Mouse (Mus musculus): Measurements from ENCODE around the gene Tnrc18. TPM values are rescaled to one million over a fixed set of nuclear protein-coding genes. Genes with fewer than 3 reads are reported as not detected.

Gene Tnrc18
- polyA plus RNA-seq, 1 experiment from 2014 or later = 61.2 TPM

- 0 out of 2 replicates have a peak, but pooled peaks cover 5% of the 10 kb centered on the region for H3K4me1 ChIP-seq (replicated peaks)
- WGBS = 81% methylated on average over 6 of the region's 6 CpGs
- H3K27me3 ChIP-seq = no peaks in the 10 kb centered on the region
- ATAC-seq (ENCODE audit: insufficient number of reproducible peaks, insufficient read depth, low FRiP score, low TSS enrichment, low read depth) = no peak
- no peak overlapping the region for H3K4me3 ChIP-seq (replicated peaks)
- H3K36me3 ChIP-seq = peaks cover 18% of the 10 kb centered on the region
- H3K4me2 ChIP-seq = no peak overlapping the region
- H3K9me3 ChIP-seq = 0 out of 2 replicates have a peak, but pooled peaks cover 6% of the 10 kb centered on the region
- no peak overlapping the region for H3K27ac ChIP-seq
- H3K9ac ChIP-seq (replicated peaks) = no peak overlapping the region
Observed at GRCm38 (mm10) chr5:142716056-142716455, 101.4 kb downstream of the Tnrc18 start.

- 84% methylated on average over 9 of the region's 9 CpGs for WGBS
- Histone ChIP-seq H3K27me3 (no peaks in the 10 kb centered on the region), H3K4me3 (replicated peaks) (no peak overlapping the region), H3K4me1 (replicated peaks) (0 out of 2 replicates have a peak, but pooled peaks cover 5% of the 10 kb centered on the region), H3K9me3 (0 out of 2 replicates have a peak, but pooled peaks cover 6% of the 10 kb centered on the region), H3K27ac (no peak overlapping the region), H3K4me2 (no peak overlapping the region), H3K36me3 (peaks cover 18% of the 10 kb centered on the region), H3K9ac (replicated peaks) (no peak overlapping the region)
- no peak for ATAC-seq (ENCODE audit: insufficient number of reproducible peaks, insufficient read depth, low FRiP score, low TSS enrichment, low read depth)
Observed at GRCm38 (mm10) chr5:142715059-142715458, 102.4 kb downstream of the Tnrc18 start.

- Histone ChIP-seq H3K9me3 (0 out of 2 replicates have a peak, but pooled peaks cover 6% of the 10 kb centered on the region), H3K9ac (replicated peaks) (no peak overlapping the region), H3K36me3 (peaks cover 18% of the 10 kb centered on the region), H3K4me3 (replicated peaks) (no peak overlapping the region), H3K27me3 (no peaks in the 10 kb centered on the region), H3K4me1 (replicated peaks) (0 out of 2 replicates have a peak, but pooled peaks cover 5% of the 10 kb centered on the region), H3K4me2 (no peak overlapping the region), H3K27ac (no peak overlapping the region)
- 85% methylated on average over 10 of the region's 10 CpGs for WGBS
- ATAC-seq (ENCODE audit: insufficient number of reproducible peaks, insufficient read depth, low FRiP score, low TSS enrichment, low read depth) = no peak
Observed at GRCm38 (mm10) chr5:142713966-142714365, 103.5 kb downstream of the Tnrc18 start.

- Histone ChIP-seq H3K9ac (replicated peaks) (no peak overlapping the region), H3K4me1 (replicated peaks) (no peaks in the 10 kb centered on the region), H3K9me3 (0 out of 2 replicates have a peak, but pooled peaks cover 6% of the 10 kb centered on the region), H3K27ac (no peak overlapping the region), H3K4me2 (no peak overlapping the region), H3K36me3 (peaks cover 18% of the 10 kb centered on the region), H3K4me3 (replicated peaks) (no peak overlapping the region), H3K27me3 (no peaks in the 10 kb centered on the region)
- 86% methylated on average over 5 of the region's 5 CpGs for WGBS
- no peak for ATAC-seq (ENCODE audit: insufficient number of reproducible peaks, insufficient read depth, low FRiP score, low TSS enrichment, low read depth)
Observed at GRCm38 (mm10) chr5:142712373-142712772, 105.1 kb downstream of the Tnrc18 start.

GRCm38 (mm10) chr5:142709436-142709835 lies 108.0 kb downstream of the Tnrc18 start:
- 0 out of 2 replicates have a peak, but pooled peaks cover 6% of the 10 kb centered on the region for H3K9me3 ChIP-seq
- WGBS = 90% methylated on average over 7 of the region's 7 CpGs
- H3K27ac ChIP-seq = no peak overlapping the region
- no peaks in the 10 kb centered on the region for H3K4me1 ChIP-seq (replicated peaks)
- H3K27me3 ChIP-seq = no peaks in the 10 kb centered on the region
- H3K9ac ChIP-seq (replicated peaks) = no peak overlapping the region
- no peak for ATAC-seq (ENCODE audit: insufficient number of reproducible peaks, insufficient read depth, low FRiP score, low TSS enrichment, low read depth)
- H3K4me2 ChIP-seq = no peak overlapping the region
- peaks cover 18% of the 10 kb centered on the region for H3K36me3 ChIP-seq
- no peak overlapping the region for H3K4me3 ChIP-seq (replicated peaks)

GRCm38 (mm10) chr5:142707709-142708108 lies 109.8 kb downstream of the Tnrc18 start:
- Histone ChIP-seq H3K4me3 (replicated peaks) (no peak overlapping the region), H3K4me2 (no peak overlapping the region), H3K4me1 (replicated peaks) (peaks cover 5% of the 10 kb centered on the region), H3K9me3 (0 out of 2 replicates have a peak, but pooled peaks cover 6% of the 10 kb centered on the region), H3K9ac (replicated peaks) (no peak overlapping the region), H3K36me3 (peaks cover 10% of the 10 kb centered on the region), H3K27ac (no peak overlapping the region), H3K27me3 (peaks cover 10% of the 10 kb centered on the region)
- WGBS = 81% methylated on average over 5 of the region's 5 CpGs
- ATAC-seq (ENCODE audit: insufficient number of reproducible peaks, insufficient read depth, low FRiP score, low TSS enrichment, low read depth) = no peak

- Histone ChIP-seq H3K27me3 (peaks cover 37% of the 10 kb centered on the region), H3K9me3 (no peaks in the 10 kb centered on the region), H3K4me3 (replicated peaks) (no peak overlapping the region), H3K9ac (replicated peaks) (no peak overlapping the region), H3K4me1 (replicated peaks) (peaks cover 17% of the 10 kb centered on the region), H3K27ac (no peak overlapping the region), H3K4me2 (no peak overlapping the region), H3K36me3 (no peaks in the 10 kb centered on the region)
- WGBS = 89% methylated on average over 10 of the region's 10 CpGs
- no peak for ATAC-seq (ENCODE audit: insufficient number of reproducible peaks, insufficient read depth, low FRiP score, low TSS enrichment, low read depth)
Observed at GRCm38 (mm10) chr5:142703569-142703968, 113.9 kb downstream of the Tnrc18 start.

- H3K27me3 ChIP-seq = peaks cover 40% of the 10 kb centered on the region
- 24% methylated on average over 18 of the region's 18 CpGs for WGBS
Observed at GRCm38 (mm10) chr5:142702511-142703138, 114.8 kb downstream of the Tnrc18 start.

GRCm38 (mm10) chr5:142701651-142702510 lies 115.6 kb downstream of the Tnrc18 start:
- H3K27ac ChIP-seq = no peak overlapping the region
- peaks cover 17% of the 10 kb centered on the region for H3K4me1 ChIP-seq (replicated peaks)
- WGBS = 1% methylated on average over 58 of the region's 72 CpGs
- peak; percentile 79 for ATAC-seq (ENCODE audit: insufficient number of reproducible peaks, insufficient read depth, low FRiP score, low TSS enrichment, low read depth)
- peak overlapping the region; percentile 82 for H3K9ac ChIP-seq (replicated peaks)
- peak overlapping the region; percentile 70 for H3K4me3 ChIP-seq (replicated peaks)
- no peaks in the 10 kb centered on the region for H3K36me3 ChIP-seq
- H3K9me3 ChIP-seq = no peaks in the 10 kb centered on the region
- peaks cover 40% of the 10 kb centered on the region for H3K27me3 ChIP-seq
- peak overlapping the region; percentile 95 for H3K4me2 ChIP-seq

More at GRCm38 (mm10) chr5:142702511-142703138, 114.8 kb downstream of the Tnrc18 start:
- Histone ChIP-seq H3K9me3 (no peaks in the 10 kb centered on the region), H3K4me2 (peak overlapping the region; percentile 95), H3K4me3 (replicated peaks) (peak overlapping the region; percentile 70), H3K36me3 (no peaks in the 10 kb centered on the region), H3K4me1 (replicated peaks) (peaks cover 17% of the 10 kb centered on the region), H3K9ac (replicated peaks) (peak overlapping the region; percentile 82), H3K27ac (no peak overlapping the region)
- ATAC-seq (ENCODE audit: insufficient number of reproducible peaks, insufficient read depth, low FRiP score, low TSS enrichment, low read depth) = no peak

GRCm38 (mm10) chr5:142700842-142701589 lies 116.4 kb downstream of the Tnrc18 start:
- peak overlapping the region; percentile 70 for H3K4me3 ChIP-seq (replicated peaks)
- peaks cover 40% of the 10 kb centered on the region for H3K27me3 ChIP-seq
- peak; percentile 22 for ATAC-seq (ENCODE audit: insufficient number of reproducible peaks, insufficient read depth, low FRiP score, low TSS enrichment, low read depth)
- no peaks in the 10 kb centered on the region for H3K36me3 ChIP-seq
- peaks cover 17% of the 10 kb centered on the region for H3K4me1 ChIP-seq (replicated peaks)
- peak overlapping the region; percentile 95 for H3K4me2 ChIP-seq
- H3K9ac ChIP-seq (replicated peaks) = no peak overlapping the region
- 7% methylated on average over 15 of the region's 15 CpGs for WGBS
- no peak overlapping the region for H3K27ac ChIP-seq
- no peaks in the 10 kb centered on the region for H3K9me3 ChIP-seq

GRCm38 (mm10) chr5:142697742-142698141 lies 119.7 kb downstream of the Tnrc18 start:
- Histone ChIP-seq H3K27ac (no peak overlapping the region), H3K36me3 (no peaks in the 10 kb centered on the region), H3K4me1 (replicated peaks) (peaks cover 13% of the 10 kb centered on the region), H3K4me2 (no peak overlapping the region), H3K27me3 (peaks cover 30% of the 10 kb centered on the region), H3K4me3 (replicated peaks) (no peak overlapping the region), H3K9ac (replicated peaks) (no peak overlapping the region), H3K9me3 (no peaks in the 10 kb centered on the region)
- no peak for ATAC-seq (ENCODE audit: insufficient number of reproducible peaks, insufficient read depth, low FRiP score, low TSS enrichment, low read depth)
- WGBS = 75% methylated on average over 2 of the region's 2 CpGs
